Mouse (Mus musculus) heart, adult 2 months (tissue): ENCODE data around the gene Cd300lf. TPM values are rescaled to one million over a fixed set of nuclear protein-coding genes. Genes with fewer than 3 reads are reported as not detected.

Experiments used
- DNase-seq, 2 experiments: peaks; one replicate each; pipeline ENCODE4 v3.0.0; 2021
- H3K27ac ChIP-seq: fragments of 200-600 bp; 2 replicates; pipeline ENCODE4 v1.8.1; 2022
- H3K27me3 ChIP-seq: fragments of 200-500 bp; 2 replicates; pipeline ENCODE4 v1.6.1; 2012; ENCODE audit warnings: mild to moderate bottlenecking, low read length, inconsistent platforms, mixed read lengths; ENCODE audit not compliant: control insufficient read depth, insufficient read depth
- H3K36me3 ChIP-seq: fragments of 200-500 bp; 2 replicates; pipeline ENCODE4 v1.6.1; 2012; ENCODE audit warnings: low read length, inconsistent platforms; ENCODE audit not compliant: control insufficient read depth, insufficient read depth
- H3K4me1 ChIP-seq: fragments of 200-500 bp; 2 replicates; pipeline ENCODE4 v1.6.1; 2011; ENCODE audit warnings: low read length; ENCODE audit not compliant: control insufficient read depth, insufficient read depth
- H3K4me3 ChIP-seq: fragments of 200-600 bp; 2 replicates; pipeline ENCODE4 v1.8.1; 2022
- H3K79me2 ChIP-seq: fragments of 200-500 bp; replicated peaks from 2 replicates; pipeline ENCODE4 v1.6.1; 2012; ENCODE audit warnings: mild to moderate bottlenecking, inconsistent platforms, low read length, moderate library complexity, mixed read lengths; ENCODE audit not compliant: control insufficient read depth, insufficient read depth
- H3K9ac ChIP-seq: fragments of 200-500 bp; 2 replicates; pipeline ENCODE4 v1.6.1; 2012; ENCODE audit warnings: low read depth, mild to moderate bottlenecking, control low read depth, inconsistent platforms, low read length, mixed read lengths
- CTCF ChIP-seq: fragments of 200-600 bp; IDR thresholded peaks from 2 replicates; pipeline ENCODE4 v1.8.1; 2022; ENCODE audit warnings: antibody characterized with exemption, mild to moderate bottlenecking, moderate library complexity
- EP300 ChIP-seq: fragments of 200-500 bp; IDR thresholded peaks from 2 replicates; pipeline ENCODE4 v1.6.1; 2011; ENCODE audit warnings: low read depth, low read length, control low read depth; ENCODE audit not compliant: insufficient read depth
- POLR2A ChIP-seq: fragments of 200-500 bp; IDR thresholded peaks from 2 replicates; pipeline ENCODE4 v1.6.1; 2011; ENCODE audit warnings: mild to moderate bottlenecking, low read depth, low read length, control low read depth; ENCODE audit not compliant: insufficient read depth
- WGBS: fragments of 180-500 bp; shearing (Covaris S2); methylation state at CpG from one replicate; pipeline ENCODE4 v1.1.7; 2018; 5-methylcytosine and 5-hydroxymethylcytosine counted together
- intact Hi-C: fragments of 180-260 bp; cut with DNase I; formaldehyde crosslinking; loops from one replicate; pipeline ENCODE4 v1.15.1; 2025
- polyA plus RNA-seq: library from polyadenylated mRNA; depleted of rRNA; stranded (reverse); fragments of >200 nt; gene quantifications from 2 replicates; pipeline ENCODE4 v1.2.3, GENCODE M21; 2012
- total RNA-seq, 2 experiments: library from RNA; stranded (reverse); gene quantifications; 2 replicates each; pipeline ENCODE4 v1.2.3; 2021

Gene Cd300lf
- total and polyA plus RNA-seq, 3 experiments: 0.11 to 1.00 (median 0.60) TPM

GRCm38 (mm10) chr11:115157933-115158719 is 24.3 kb upstream of the Cd300lf start:
- H3K27me3 ChIP-seq: 0 out of 2 replicates have a peak, but pooled peaks cover 1% of the 10 kb centered on the region
- H3K27ac ChIP-seq: no peak overlapping the region; the same call in 1 of the 2 replicates
- H3K4me3 ChIP-seq: no peak overlapping the region
- no peak for DNase-seq
- TF ChIP-seq EP300: no peak
- TF ChIP-seq CTCF: no peak
- no peak for TF ChIP-seq POLR2A
- no peaks in the 10 kb centered on the region for H3K4me1 ChIP-seq
- WGBS: 21% methylated on average over 12 of the region's 12 CpGs
- intact Hi-C loops: no loop called here
- H3K79me2 ChIP-seq: no peaks in the 10 kb centered on the region
- no peak overlapping the region for H3K9ac ChIP-seq
- no peaks in the 10 kb centered on the region for H3K36me3 ChIP-seq

- no peak overlapping the region for H3K4me3 ChIP-seq
- TF ChIP-seq EP300 (no peak), POLR2A (no peak), CTCF (no peak)
- H3K79me2 ChIP-seq: no peaks in the 10 kb centered on the region
- H3K36me3 ChIP-seq: no peaks in the 10 kb centered on the region
- 21% methylated on average over 5 of the region's 5 CpGs for WGBS
- no peaks in the 10 kb centered on the region; the same call in 1 of the 2 replicates for H3K4me1 ChIP-seq
- DNase-seq: no peak
- no peak overlapping the region for H3K9ac ChIP-seq
- 0 out of 2 replicates have a peak, but pooled peaks cover 3% of the 10 kb centered on the region for H3K27me3 ChIP-seq
- intact Hi-C loops: no loop called here
- no peak overlapping the region for H3K27ac ChIP-seq
Measured at GRCm38 (mm10) chr11:115155053-115155634, 21.4 kb upstream of the Cd300lf start.

DNA sequence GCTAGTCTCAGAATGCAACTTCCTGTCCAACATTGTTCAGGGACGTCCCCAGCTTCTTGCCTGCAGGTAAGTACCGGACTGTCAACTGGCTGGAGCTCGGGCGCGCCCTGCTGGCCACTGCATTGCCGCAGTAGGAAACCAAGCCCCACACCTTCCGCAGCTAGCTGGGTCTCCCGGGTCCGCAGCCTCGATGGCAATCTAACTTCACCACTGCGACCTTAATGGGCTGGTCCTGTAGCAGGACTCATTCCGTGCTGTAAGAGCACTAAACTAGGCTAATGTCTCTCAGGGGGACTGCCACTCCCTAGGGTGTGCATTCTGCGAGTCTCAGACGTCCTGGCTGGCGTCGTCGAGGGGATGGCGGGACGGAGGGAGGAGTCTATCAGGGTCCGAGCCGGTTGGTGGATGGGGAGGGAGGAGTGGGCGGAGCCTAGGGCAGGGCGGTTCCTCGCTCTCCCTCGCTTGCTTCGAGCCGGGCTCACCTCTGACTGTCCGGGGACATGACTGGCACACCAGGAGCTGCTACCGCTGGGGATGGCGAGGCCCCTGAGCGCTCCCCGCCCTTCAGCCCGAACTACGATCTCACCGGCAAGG is 20.0 kb upstream of the Cd300lf start:
- Histone ChIP-seq H3K27ac (no peak overlapping the region; the same call in 1 of the 2 replicates), H3K4me1 (no peaks in the 10 kb centered on the region; the same call in 1 of the 2 replicates), H3K9ac (no peak overlapping the region), H3K36me3 (no peaks in the 10 kb centered on the region), H3K79me2 (no peaks in the 10 kb centered on the region), H3K27me3 (0 out of 2 replicates have a peak, but pooled peaks cover 3% of the 10 kb centered on the region), H3K4me3 (peak overlapping the region; percentile 19; the same call in 1 of the 2 replicates)
- WGBS: under 1% methylated on average over 35 of the region's 35 CpGs
- intact Hi-C loops: loop anchor here (1.0 kb wide), 1 partner anchor 70 kb away; no protein-coding TSS in a partner anchor
- peak; percentile 83 to 85 for DNase-seq
- TF ChIP-seq POLR2A (peak; percentile 39; the same call in 1 of the 2 replicates), CTCF (peak; percentile 89), EP300 (0 out of 2 replicates have a peak, but pooled peaks have one; percentile 18)

DNA sequence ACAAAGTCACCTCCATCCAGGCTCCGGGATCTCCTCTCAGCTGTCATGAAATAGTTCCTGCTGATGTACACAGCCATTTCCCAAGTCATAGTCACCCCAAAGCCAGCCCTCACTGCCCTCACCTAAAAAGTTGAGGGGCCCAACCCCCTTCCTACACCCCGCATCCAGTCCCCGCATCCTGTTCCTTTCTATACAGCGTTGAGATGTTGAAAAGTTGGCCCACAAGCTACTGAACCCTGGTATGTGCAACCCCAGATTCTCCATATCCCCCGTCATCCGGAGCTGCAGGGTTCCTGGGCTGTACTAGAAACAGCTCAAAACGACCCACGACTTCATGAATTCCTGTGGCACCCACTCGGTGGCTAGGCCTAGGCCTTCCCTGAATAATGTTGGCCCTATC is 19.3 kb upstream of the Cd300lf start:
- no peak overlapping the region for H3K9ac ChIP-seq
- H3K4me1 ChIP-seq: no peaks in the 10 kb centered on the region; the same call in 1 of the 2 replicates
- no peak for TF ChIP-seq EP300
- no peak for TF ChIP-seq CTCF
- no peak for DNase-seq
- H3K79me2 ChIP-seq: no peaks in the 10 kb centered on the region
- H3K4me3 ChIP-seq: no peak overlapping the region
- H3K27me3 ChIP-seq: 0 out of 2 replicates have a peak, but pooled peaks cover 3% of the 10 kb centered on the region
- intact Hi-C loops: loop anchor here (1.0 kb wide), 1 partner anchor 70 kb away; no protein-coding TSS in a partner anchor
- H3K27ac ChIP-seq: no peak overlapping the region
- 71% methylated on average over 9 of the region's 9 CpGs for WGBS
- H3K36me3 ChIP-seq: no peaks in the 10 kb centered on the region

DNA sequence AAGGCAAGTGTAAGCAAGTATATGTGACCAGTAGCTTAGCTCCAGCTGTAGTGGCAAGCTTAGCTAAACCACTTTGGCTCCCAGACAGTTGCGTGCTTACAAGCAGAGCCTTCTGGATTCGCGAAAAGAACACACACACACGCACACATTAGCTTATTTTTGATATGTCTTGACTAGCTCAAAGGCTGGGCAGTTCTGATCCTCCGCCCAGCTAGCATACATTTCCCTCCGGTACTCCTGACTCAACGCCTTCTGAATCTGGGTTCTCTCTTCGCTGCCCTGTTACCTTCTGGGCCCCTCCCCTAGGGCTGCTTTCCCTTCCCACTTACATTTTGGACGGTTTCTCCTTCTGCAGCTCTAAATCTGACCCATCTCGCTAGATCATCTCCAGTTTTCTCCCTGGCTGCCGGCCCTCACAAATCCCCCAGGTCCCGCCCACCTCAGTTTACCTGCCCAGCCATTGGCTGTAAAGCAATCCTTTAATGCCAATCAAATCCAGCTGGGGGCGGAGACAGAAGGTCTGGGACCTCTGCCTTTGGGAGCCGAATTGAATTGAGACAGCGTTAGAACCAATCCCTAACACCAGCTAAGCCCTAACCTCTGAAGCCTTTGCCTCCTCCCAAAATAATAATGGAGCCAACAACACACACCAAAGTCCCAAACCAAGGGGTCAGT is 18.1 kb upstream of the Cd300lf start:
- Histone ChIP-seq H3K36me3 (no peaks in the 10 kb centered on the region), H3K4me1 (no peaks in the 10 kb centered on the region; the same call in 1 of the 2 replicates), H3K27ac (no peak overlapping the region), H3K9ac (no peak overlapping the region), H3K79me2 (no peaks in the 10 kb centered on the region), H3K4me3 (no peak overlapping the region), H3K27me3 (0 out of 2 replicates have a peak, but pooled peaks cover 3% of the 10 kb centered on the region)
- 9% methylated on average over 15 of the region's 15 CpGs for WGBS
- TF ChIP-seq POLR2A (no peak), CTCF (no peak), EP300 (no peak)
- DNase-seq: peak in 1 of 2 experiments; percentile 54
- intact Hi-C loops: no loop called here
